Mouse (Mus musculus) kidney, postnatal 0 days (tissue): Measurements from ENCODE around the gene Fgl2. TPM values are rescaled to one million over a fixed set of nuclear protein-coding genes. Genes with fewer than 3 reads are reported as not detected.

Experiments used
- ATAC-seq: fragments of 200-750 bp; cut with Nextera tagmentation; replicated peaks from 2 replicates; pipeline ENCODE4 v1.8.0; 2017; ENCODE audit warnings: low read depth, moderate number of reproducible peaks, moderate TSS enrichment, moderate library complexity; ENCODE audit not compliant: low FRiP score
- DNase-seq: peaks from one replicate; pipeline ENCODE4 v3.0.0-alpha.2; 2016; ENCODE audit warnings: low spot score
- H3K27ac ChIP-seq: fragments of 300-500 bp; sonication (generic); 2 replicates; pipeline ENCODE4 v1.5.1; 2014; ENCODE audit warnings: mild to moderate bottlenecking
- H3K27me3 ChIP-seq: fragments of 300-500 bp; sonication (generic); 2 replicates; pipeline ENCODE4 v1.6.1; 2014; ENCODE audit warnings: low read length, mixed read lengths; ENCODE audit not compliant: insufficient read depth
- H3K36me3 ChIP-seq: fragments of 300-500 bp; sonication (generic); 2 replicates; pipeline ENCODE4 v1.6.1; 2014; ENCODE audit warnings: low read length, mixed read lengths; ENCODE audit not compliant: insufficient read depth
- H3K4me1 ChIP-seq: fragments of 300-500 bp; sonication (generic); replicated peaks from 2 replicates; pipeline ENCODE4 v1.6.1; 2014; ENCODE audit warnings: antibody characterized with exemption, low read length, mixed read lengths; ENCODE audit not compliant: insufficient read depth
- H3K4me2 ChIP-seq: fragments of 300-500 bp; sonication (generic); 2 replicates; pipeline ENCODE4 v1.6.1; 2014; ENCODE audit warnings: mild to moderate bottlenecking, low read length, moderate library complexity, mixed read lengths
- H3K4me3 ChIP-seq: fragments of 300-500 bp; sonication (generic); replicated peaks from 2 replicates; pipeline ENCODE4 v1.5.1; 2014; ENCODE audit warnings: low read depth, low read length
- H3K9ac ChIP-seq: fragments of 300-500 bp; sonication (generic); 2 replicates; pipeline ENCODE4 v1.6.1; 2014; ENCODE audit warnings: low read depth, low read length
- H3K9me3 ChIP-seq: fragments of 300-500 bp; sonication (generic); replicated peaks from 2 replicates; pipeline ENCODE4 v1.6.1; 2016; ENCODE audit warnings: low read length, inconsistent platforms, mixed read lengths
- CTCF ChIP-seq: IDR thresholded peaks from 2 replicates; pipeline ENCODE4 v1.5.1; 2016; ENCODE audit warnings: antibody characterized with exemption, low read depth, mild to moderate bottlenecking, moderate library complexity
- WGBS: fragments of 180-500 bp; shearing (Covaris S2); extraction: QIAGEN DNeasy Blood & Tissue Kit; methylation state at CpG from one replicate; pipeline ENCODE4 v1.1.7; 2014; 5-methylcytosine and 5-hydroxymethylcytosine counted together
- polyA plus RNA-seq: library from polyadenylated mRNA; unstranded; fragments of >200 nt; fragmentation: Nextera tagmentation; extraction: Ambion mirVana; gene quantifications from 2 replicates; pipeline ENCODE4 v1.2.1, GENCODE M21; 2015

Gene Fgl2
- polyA plus RNA-seq, 1 experiment from 2014 or later = 11.9 TPM

- WGBS = 89% methylated on average over 5 of the region's 5 CpGs
- Histone ChIP-seq H3K27me3 (no peaks in the 10 kb centered on the region), H3K4me1 (no peaks in the 10 kb centered on the region), H3K4me3 (no peak overlapping the region), H3K9me3 (no peaks in the 10 kb centered on the region), H3K4me2 (no peak overlapping the region), H3K27ac (no peak overlapping the region), H3K9ac (no peak overlapping the region), H3K36me3 (no peaks in the 10 kb centered on the region)
- DNase-seq (no peak), ATAC-seq (no peak)
- no peak for TF ChIP-seq CTCF
Measured at GRCm38 (mm10) chr5:21370218-21370947, 2.1 kb upstream of the Fgl2 start.

- no peak overlapping the region for H3K4me3 ChIP-seq
- WGBS = 55% methylated on average over 5 of the region's 5 CpGs
Measured at GRCm38 (mm10) chr5:21371920-21372319, 522 bp upstream of the Fgl2 start.

GRCm38 (mm10) chr5:21373180-21373518 lies 707 bp downstream of the Fgl2 start:
- peak overlapping the region; percentile 65 for H3K4me2 ChIP-seq
- peak overlapping the region; percentile 69; the same call in 1 of the 2 replicates for H3K27ac ChIP-seq
- peak overlapping the region; percentile 43 for H3K4me3 ChIP-seq
- H3K4me1 ChIP-seq = no peaks in the 10 kb centered on the region
- no peaks in the 10 kb centered on the region for H3K9me3 ChIP-seq
- ATAC-seq (peak; percentile 81), DNase-seq (no peak)
- no peak for TF ChIP-seq CTCF
- WGBS = 52% methylated on average over 7 of the region's 7 CpGs
- H3K36me3 ChIP-seq = no peaks in the 10 kb centered on the region
- H3K27me3 ChIP-seq = no peaks in the 10 kb centered on the region
- H3K9ac ChIP-seq = peak overlapping the region; percentile 44

More at GRCm38 (mm10) chr5:21371920-21372319, 522 bp upstream of the Fgl2 start:
- Histone ChIP-seq H3K27me3 (no peaks in the 10 kb centered on the region), H3K4me2 (peak overlapping the region; percentile 65), H3K36me3 (no peaks in the 10 kb centered on the region), H3K4me1 (no peaks in the 10 kb centered on the region), H3K9ac (no peak overlapping the region), H3K27ac (no peak overlapping the region), H3K9me3 (no peaks in the 10 kb centered on the region)
- TF ChIP-seq CTCF = no peak
- no peak for DNase-seq
- ATAC-seq = no peak

- no peak for DNase-seq
- H3K4me3 ChIP-seq = no peak overlapping the region
- H3K9ac ChIP-seq = no peak overlapping the region
- no peak for TF ChIP-seq CTCF
- H3K27ac ChIP-seq = no peak overlapping the region
- H3K9me3 ChIP-seq = no peaks in the 10 kb centered on the region
- ATAC-seq = no peak
- H3K27me3 ChIP-seq = no peaks in the 10 kb centered on the region
- H3K4me2 ChIP-seq = no peak overlapping the region
- WGBS = 69% methylated on average over 4 of the region's 4 CpGs
- H3K36me3 ChIP-seq = no peaks in the 10 kb centered on the region
- no peaks in the 10 kb centered on the region for H3K4me1 ChIP-seq
Measured at GRCm38 (mm10) chr5:21376935-21377334, 4.5 kb downstream of the Fgl2 start.

- H3K27ac ChIP-seq = no peak overlapping the region
- no peak for DNase-seq
- H3K9me3 ChIP-seq = no peaks in the 10 kb centered on the region
- no peaks in the 10 kb centered on the region for H3K27me3 ChIP-seq
- 0 out of 2 replicates have a peak, but pooled peaks cover 9% of the 10 kb centered on the region for H3K4me1 ChIP-seq
- H3K9ac ChIP-seq = no peak overlapping the region
- WGBS = 53% methylated on average over 2 of the region's 2 CpGs
- no peak overlapping the region for H3K4me3 ChIP-seq
- H3K36me3 ChIP-seq = no peaks in the 10 kb centered on the region
- ATAC-seq = no peak
- H3K4me2 ChIP-seq = no peak overlapping the region
- no peak for TF ChIP-seq CTCF
Measured at GRCm38 (mm10) chr5:21378397-21378796, 6.0 kb downstream of the Fgl2 start.

- DNase-seq = peak; percentile 81
- 18% methylated on average over 6 of the region's 6 CpGs for WGBS
- Histone ChIP-seq H3K36me3 (no peaks in the 10 kb centered on the region), H3K9ac (no peak overlapping the region), H3K27me3 (no peaks in the 10 kb centered on the region), H3K9me3 (no peaks in the 10 kb centered on the region), H3K4me3 (no peak overlapping the region), H3K4me1 (0 out of 2 replicates have a peak, but pooled peaks cover 12% of the 10 kb centered on the region), H3K4me2 (no peak overlapping the region), H3K27ac (no peak overlapping the region)
- ATAC-seq = no peak
- no peak for TF ChIP-seq CTCF
Measured at GRCm38 (mm10) chr5:21381986-21382385, 9.5 kb downstream of the Fgl2 start.

- Histone ChIP-seq H3K9ac (no peak overlapping the region), H3K9me3 (no peaks in the 10 kb centered on the region), H3K4me1 (0 out of 2 replicates have a peak, but pooled peaks cover 12% of the 10 kb centered on the region), H3K36me3 (no peaks in the 10 kb centered on the region), H3K27me3 (no peaks in the 10 kb centered on the region), H3K27ac (no peak overlapping the region), H3K4me2 (no peak overlapping the region), H3K4me3 (no peak overlapping the region)
- 27% methylated on average over 6 of the region's 6 CpGs for WGBS
- ATAC-seq (no peak), DNase-seq (peak; percentile 10)
- TF ChIP-seq CTCF = no peak
Measured at GRCm38 (mm10) chr5:21382678-21383077, 10.2 kb downstream of the Fgl2 start.
